Mouse (Mus musculus): Measurements from ENCODE around the gene Gm21983. TPM values are rescaled to one million over a fixed set of nuclear protein-coding genes. Genes with fewer than 3 reads are reported as not detected.
A peak's percentile ranks its signal among the peaks of the same experiment; 100 is the strongest.

Gene Gm21983
- not detected in 2 replicates for polyA plus RNA-seq (2012; rRNA removed)

GRCm38 (mm10) chr7:27180837-27181695 is at the start of gene Gm21983, which contains the start of gene Mia:
TSS of gene Gm21983 (minus strand) at chr7:27181086.
TSS of gene Mia (minus strand) at chr7:27181157.
- DNase-seq (ENCODE audit: low spot score), result no peak

- no peak for DNase-seq (ENCODE audit: low spot score)
Measured at GRCm38 (mm10) chr7:27228865-27229264, 48.0 kb upstream of the Gm21983 start.

GRCm38 (mm10) chr7:27228281-27228821 is 47.5 kb upstream of the Gm21983 start, which contains the start of gene Itpkc:
TSS of gene Itpkc (minus strand) at chr7:27228661.
- peak; percentile 90 for DNase-seq (ENCODE audit: low spot score)

GRCm38 (mm10) chr7:27227676-27228075 is 46.8 kb upstream of the Gm21983 start:
- DNase-seq (ENCODE audit: low spot score), result no peak

- no peak for DNase-seq (ENCODE audit: low spot score)
Measured at GRCm38 (mm10) chr7:27227276-27227675, 46.4 kb upstream of the Gm21983 start.

- no peak for DNase-seq (ENCODE audit: low spot score)
Measured at GRCm38 (mm10) chr7:27224877-27225575, 44.1 kb upstream of the Gm21983 start.

- DNase-seq (ENCODE audit: low spot score), result no peak
Measured at GRCm38 (mm10) chr7:27222538-27222937, 41.7 kb upstream of the Gm21983 start.

- DNase-seq (ENCODE audit: low spot score), result no peak
Measured at GRCm38 (mm10) chr7:27221939-27222338, 41.1 kb upstream of the Gm21983 start.

GRCm38 (mm10) chr7:27219937-27220336 is 39.1 kb upstream of the Gm21983 start:
- no peak for DNase-seq (ENCODE audit: low spot score)

GRCm38 (mm10) chr7:27218586-27218985 is 37.7 kb upstream of the Gm21983 start:
- DNase-seq (ENCODE audit: low spot score), result no peak

- no peak for DNase-seq (ENCODE audit: low spot score)
Measured at GRCm38 (mm10) chr7:27212626-27213025, 31.7 kb upstream of the Gm21983 start.

GRCm38 (mm10) chr7:27203730-27204449 is 23.0 kb upstream of the Gm21983 start:
- DNase-seq (ENCODE audit: low spot score), result no peak

GRCm38 (mm10) chr7:27198779-27199178 is 17.9 kb upstream of the Gm21983 start:
- DNase-seq (ENCODE audit: low spot score), result no peak

- DNase-seq (ENCODE audit: low spot score), result no peak
Measured at GRCm38 (mm10) chr7:27198355-27198754, 17.5 kb upstream of the Gm21983 start.

GRCm38 (mm10) chr7:27197634-27198033 is 16.7 kb upstream of the Gm21983 start:
- no peak for DNase-seq (ENCODE audit: low spot score)

- DNase-seq (ENCODE audit: low spot score), result no peak
Measured at GRCm38 (mm10) chr7:27197136-27197535, 16.2 kb upstream of the Gm21983 start.

GRCm38 (mm10) chr7:27195681-27196611 is 15.1 kb upstream of the Gm21983 start, which contains the start of the genes BC024978 and Snrpa:
TSS of gene BC024978 (plus strand) at chr7:27195781.
TSS of gene Snrpa (minus strand) at chr7:27196271.
- DNase-seq (ENCODE audit: low spot score), result peak; percentile 84

GRCm38 (mm10) chr7:27193731-27194130 is 12.8 kb upstream of the Gm21983 start:
- no peak for DNase-seq (ENCODE audit: low spot score)

- no peak for DNase-seq (ENCODE audit: low spot score)
Measured at GRCm38 (mm10) chr7:27192434-27192833, 11.5 kb upstream of the Gm21983 start.

GRCm38 (mm10) chr7:27189271-27189931 is 8.5 kb upstream of the Gm21983 start:
- no peak for DNase-seq (ENCODE audit: low spot score)

All from urinary bladder, adult 2 months (tissue).